7 mouse cellular contexts compared by ENCODE assay signal in the genomic region with DNA sequence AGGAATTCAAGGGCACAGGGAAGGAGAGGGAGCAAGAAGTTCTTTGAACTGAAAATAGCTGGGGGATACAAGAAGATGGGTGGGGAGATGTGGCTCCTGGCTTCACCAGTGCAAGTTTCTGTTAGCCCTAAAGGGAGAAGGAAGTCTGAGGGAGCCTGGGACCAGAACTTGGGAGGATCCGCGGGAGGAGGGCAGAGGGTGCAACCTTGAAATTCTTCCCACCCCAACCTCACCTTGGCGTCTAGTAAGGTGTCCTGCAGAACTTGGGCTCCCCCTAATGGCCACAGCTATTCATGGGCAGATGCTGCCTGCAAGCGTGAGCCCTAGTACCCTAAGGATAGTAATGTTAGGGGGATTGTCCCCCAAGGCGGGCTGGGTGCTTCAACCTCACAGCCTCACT. TPM values are rescaled to one million over a fixed set of nuclear protein-coding genes. Genes with fewer than 3 reads are reported as not detected.
DNase-seq lines count a peak whose midpoint lies in the region; ATAC-seq and TF ChIP-seq lines count a peak whose summit lies in the region.

No protein-coding gene starts in this region.

- TF ChIP-seq POLR2A in small intestine, adult 2 months (IDR thresholded peaks at IDR 0.05; ENCODE audit: low read depth, low read length) = no peak

- intact Hi-C loops in left cerebral cortex, postnatal 25 days (cut with DNase I) = loop anchor here (2.0 to 5.0 kb wide), 3 partner anchors 14 to 97 kb away; a partner anchor contains a TSS

- peak; percentile 87 for TF ChIP-seq CTCF in hindbrain, postnatal 0 days (IDR thresholded peaks at IDR 0.05; ENCODE audit: low read depth)
- peak; percentile 90 for TF ChIP-seq CTCF in small intestine, adult 2 months (IDR thresholded peaks at IDR 0.05; ENCODE audit: extremely low read depth, insufficient read length, insufficient replicate concordance, low read depth, low read length)

- H3K27me3 ChIP-seq in hindbrain, postnatal 0 days (ENCODE audit: insufficient read depth, low read length) = no peaks in the 10 kb centered on the region
- peaks cover 11% of the 10 kb centered on the region; the same call in 1 of the 2 replicates for H3K27me3 ChIP-seq in midbrain, embryonic 10.5 days (ENCODE audit: low read depth, poor library complexity, severe bottlenecking)
- H3K27me3 ChIP-seq in small intestine, adult 2 months (ENCODE audit: control insufficient read depth, insufficient read depth, low read length) = no peaks in the 10 kb centered on the region

- ATAC-seq in hindbrain, postnatal 0 days = no peak

- DNase-seq in adipocyte (ENCODE audit: low spot score) = peak; percentile 93
- peak; percentile 60 to 77 for DNase-seq in cerebellum, postnatal 4 days (ENCODE audit: low spot score in 2 of 2)
- DNase-seq in gastrocnemius, adult 8-10 months (ENCODE audit: low spot score in 2 of 2) = peak; percentile 75 to 77
- peak; percentile 83 for DNase-seq in hindbrain, postnatal 0 days (ENCODE audit: low spot score)
- peak; percentile 83 to 86 for DNase-seq in left cerebral cortex, postnatal 25 days (ENCODE audit: low spot score in 2 of 2)
- peak; percentile 80 for DNase-seq in midbrain, embryonic 10.5 days (ENCODE audit: low spot score)

- no peaks in the 10 kb centered on the region; the same call in 1 of the 2 replicates for H3K36me3 ChIP-seq in hindbrain, postnatal 0 days (ENCODE audit: insufficient read depth, low read length)
- no peaks in the 10 kb centered on the region for H3K36me3 ChIP-seq in midbrain, embryonic 10.5 days
- H3K36me3 ChIP-seq in small intestine, adult 2 months (ENCODE audit: control insufficient read depth, insufficient read depth, low read length) = no peaks in the 10 kb centered on the region

- 1% methylated on average over 5 of the region's 5 CpGs for WGBS in hindbrain, postnatal 0 days
- WGBS in midbrain, embryonic 10.5 days = 5% methylated on average over 5 of the region's 5 CpGs
- WGBS in small intestine, adult 2 months = 5% methylated on average over 5 of the region's 5 CpGs

- H3K9me3 ChIP-seq in hindbrain, postnatal 0 days (ENCODE audit: low read length) = no peaks in the 10 kb centered on the region
- no peaks in the 10 kb centered on the region for H3K9me3 ChIP-seq in midbrain, embryonic 10.5 days (replicated peaks)

- H3K9ac ChIP-seq in hindbrain, postnatal 0 days (replicated peaks; ENCODE audit: low read length) = no peak overlapping the region

- H3K4me2 ChIP-seq in hindbrain, postnatal 0 days (ENCODE audit: low read depth, low read length) = no peak overlapping the region

- H3K4me3 ChIP-seq in hindbrain, postnatal 0 days (ENCODE audit: low read length) = no peak overlapping the region
- peak overlapping the region; percentile 90; the same call in 1 of the 2 replicates for H3K4me3 ChIP-seq in midbrain, embryonic 10.5 days
- H3K4me3 ChIP-seq in small intestine, adult 2 months (ENCODE audit: low read depth, low read length) = no peak overlapping the region

- H3K4me1 ChIP-seq in hindbrain, postnatal 0 days (ENCODE audit: insufficient read depth, low read length) = peaks cover 28% of the 10 kb centered on the region
- H3K4me1 ChIP-seq in midbrain, embryonic 10.5 days = peaks cover 45% of the 10 kb centered on the region
- H3K4me1 ChIP-seq in small intestine, adult 2 months (ENCODE audit: control insufficient read depth, insufficient read depth, insufficient read length, low read length) = peaks cover 7% of the 10 kb centered on the region

- H3K27ac ChIP-seq in hindbrain, postnatal 0 days = peak overlapping the region; percentile 97
- H3K27ac ChIP-seq in midbrain, embryonic 10.5 days (replicated peaks) = peak overlapping the region; percentile 98
- no peak overlapping the region for H3K27ac ChIP-seq in small intestine, adult 2 months (ENCODE audit: insufficient read depth, low read depth, low read length)

RNA-seq across cellular contexts. Expression of a gene that starts 2.9 kb away (rescaled TPM):
- total RNA-seq in gastrocnemius, adult 8-10 months (2022) = 10 to 100 TPM; 41.9 to 59.4 (median 49.2) TPM
- 19.1 and 23.7 TPM in 2 replicates for total RNA-seq in hindbrain, postnatal 0 days (2014; rRNA removed)
- 19.9 and 21.3 TPM in 2 replicates for polyA plus RNA-seq in hindbrain, postnatal 0 days (2015; fragmentation: Nextera tagmentation; extraction: Ambion mirVana)
- total RNA-seq in left cerebral cortex, postnatal 25 days (2021) = 100 to 1,000 TPM; 154 to 162 TPM
- 10.2 and 10.5 TPM in 2 replicates for polyA plus RNA-seq in midbrain, embryonic 10.5 days (2016; fragmentation: Nextera tagmentation; extraction: Ambion mirVana)
- 42.8 and 92.6 TPM in 2 replicates for polyA plus RNA-seq in small intestine, adult 2 months (2012; rRNA removed)

RNA-seq across cellular contexts. Expression of a gene that starts 3.4 kb away (rescaled TPM):
- total RNA-seq in gastrocnemius, adult 8-10 months (2022) = not detected
- total RNA-seq in hindbrain, postnatal 0 days (2014; rRNA removed) = 0.26 TPM in 1 of 2 replicates, not detected in the other
- polyA plus RNA-seq in hindbrain, postnatal 0 days (2015; fragmentation: Nextera tagmentation; extraction: Ambion mirVana) = not detected in 2 replicates
- total RNA-seq in left cerebral cortex, postnatal 25 days (2021) = not detected
- not detected in 2 replicates for polyA plus RNA-seq in midbrain, embryonic 10.5 days (2016; fragmentation: Nextera tagmentation; extraction: Ambion mirVana)
- not detected in 2 replicates for polyA plus RNA-seq in small intestine, adult 2 months (2012; rRNA removed)

RNA-seq across cellular contexts. Expression of a gene that starts 10.2 kb away (rescaled TPM):
- total RNA-seq in gastrocnemius, adult 8-10 months (2022) = 1 to 10 TPM in 3 of 4 experiments, under 1 TPM in 1; 0.75 to 1.4 (median 1.1) TPM
- total RNA-seq in hindbrain, postnatal 0 days (2014; rRNA removed) = 281 and 357 TPM in 2 replicates
- 213 and 216 TPM in 2 replicates for polyA plus RNA-seq in hindbrain, postnatal 0 days (2015; fragmentation: Nextera tagmentation; extraction: Ambion mirVana)
- 1,000 to 10,000 TPM in 1 of 2 experiments, 100 to 1,000 TPM in 1; 999 to 1,002 TPM for total RNA-seq in left cerebral cortex, postnatal 25 days (2021)
- 4.6 and 6.5 TPM in 2 replicates for polyA plus RNA-seq in midbrain, embryonic 10.5 days (2016; fragmentation: Nextera tagmentation; extraction: Ambion mirVana)
- polyA plus RNA-seq in small intestine, adult 2 months (2012; rRNA removed) = 1.3 and 1.7 TPM in 2 replicates

RNA-seq across cellular contexts. Expression of a gene that starts 18.1 kb away (rescaled TPM):
- total RNA-seq in gastrocnemius, adult 8-10 months (2022) = 100 to 1,000 TPM; 146 to 173 (median 164) TPM
- 212 and 236 TPM in 2 replicates for total RNA-seq in hindbrain, postnatal 0 days (2014; rRNA removed)
- 643 and 649 TPM in 2 replicates for polyA plus RNA-seq in hindbrain, postnatal 0 days (2015; fragmentation: Nextera tagmentation; extraction: Ambion mirVana)
- total RNA-seq in left cerebral cortex, postnatal 25 days (2021) = 100 to 1,000 TPM; 315 to 349 TPM
- polyA plus RNA-seq in midbrain, embryonic 10.5 days (2016; fragmentation: Nextera tagmentation; extraction: Ambion mirVana) = 445 and 490 TPM in 2 replicates
- 80.4 and 143 TPM in 2 replicates for polyA plus RNA-seq in small intestine, adult 2 months (2012; rRNA removed)

RNA-seq across cellular contexts. Expression of a gene that starts 20.3 kb away (rescaled TPM):
- not detected for total RNA-seq in gastrocnemius, adult 8-10 months (2022)
- total RNA-seq in hindbrain, postnatal 0 days (2014; rRNA removed) = 6.7 and 9.2 TPM in 2 replicates
- 5.4 and 8.7 TPM in 2 replicates for polyA plus RNA-seq in hindbrain, postnatal 0 days (2015; fragmentation: Nextera tagmentation; extraction: Ambion mirVana)
- total RNA-seq in left cerebral cortex, postnatal 25 days (2021) = 1 to 10 TPM; 1.5 to 1.9 TPM
- 1.3 and 1.4 TPM in 2 replicates for polyA plus RNA-seq in midbrain, embryonic 10.5 days (2016; fragmentation: Nextera tagmentation; extraction: Ambion mirVana)
- 0.14 and 0.41 TPM in 2 replicates for polyA plus RNA-seq in small intestine, adult 2 months (2012; rRNA removed)

Comparison
In these comparisons a context has a peak if more than half of its experiments do, and no peak if none do; other contexts are left out.
1. RNA of a gene that starts 10.2 kb away (total RNA-seq): 999 to 1,002 TPM in left cerebral cortex, postnatal 25 days and 281 to 357 TPM in hindbrain, postnatal 0 days; 0.75 to 1.4 TPM in gastrocnemius, adult 8-10 months; every median in the first group is over 100 times any median in the second.
2. Peak in every context shown above with its lines, with median percentiles within 50 percentile points of each other: DNase-seq.